Mouse (Mus musculus): ENCODE data around the gene Anxa1. TPM values are rescaled to one million over a fixed set of nuclear protein-coding genes. Genes with fewer than 3 reads are reported as not detected.
A peak's percentile ranks its signal among the peaks of the same experiment; 100 is the strongest.

Gene Anxa1
- polyA plus RNA-seq, 1 experiment from 2014 or later, result 537 TPM

GRCm38 (mm10) chr19:20361917-20362577 lies 28.7 kb downstream of the Anxa1 start:
- no peak for ATAC-seq

GRCm38 (mm10) chr19:20358679-20359078 lies 32.1 kb downstream of the Anxa1 start:
- ChIA-PET CTCF (no interaction called here), POLR2A (interaction anchor here (0.7 kb wide), 1 partner anchor 406 kb away, joined by 3 read pairs; no protein-coding TSS in a partner anchor)
- no peak for TF ChIP-seq CTCF (IDR thresholded peaks at IDR 0.05)
- peaks cover 60% of the 10 kb centered on the region for H3K27me3 ChIP-seq
- DNase-seq (ENCODE audit: low read depth, low spot score) (no peak), ATAC-seq (no peak)
- in situ Hi-C loops (cut with MboI; ENCODE audit: low pct_unique_long_range_greater_than_20kb), result no loop called here

More at GRCm38 (mm10) chr19:20361917-20362577, 28.7 kb downstream of the Anxa1 start:
- H3K27me3 ChIP-seq, result peaks cover 47% of the 10 kb centered on the region
- ChIA-PET CTCF (interaction anchor here (0.8 to 2.7 kb wide), 9 partner anchors 9 to 402 kb away, joined by 3 to 26 read pairs (median 5); no protein-coding TSS in a partner anchor), POLR2A (no interaction called here)
- peak; percentile 15 for DNase-seq (ENCODE audit: low read depth, low spot score)
- peak; percentile 47 for TF ChIP-seq CTCF (IDR thresholded peaks at IDR 0.05)
- in situ Hi-C loops (cut with MboI; ENCODE audit: low pct_unique_long_range_greater_than_20kb), result loop anchor here (5.0 to 10.0 kb wide), 3 partner anchors 75 to 403 kb away; partner anchors contain the start of gene Aldh1a7

GRCm38 (mm10) chr19:20345317-20345917 lies 45.3 kb downstream of the Anxa1 start:
- peak; percentile 84 for TF ChIP-seq CTCF (IDR thresholded peaks at IDR 0.05)
- H3K27me3 ChIP-seq, result peaks cover 50% of the 10 kb centered on the region
- DNase-seq (ENCODE audit: low read depth, low spot score) (peak; percentile 13), ATAC-seq (no peak)
- in situ Hi-C loops (cut with MboI; ENCODE audit: low pct_unique_long_range_greater_than_20kb), result loop anchor here (5.0 to 10.0 kb wide), 2 partner anchors 1371 to 1468 kb away; no protein-coding TSS in a partner anchor
- ChIA-PET CTCF (interaction anchor here (1.0 to 1.3 kb wide), 4 partner anchors 8 to 28 kb away, joined by 3 to 4 read pairs (median 4); no protein-coding TSS in a partner anchor), POLR2A (no interaction called here)

GRCm38 (mm10) chr19:20344511-20345316 lies 46.0 kb downstream of the Anxa1 start:
- CTCF ChIA-PET, result interaction anchor here (1.0 to 1.3 kb wide), 5 partner anchors 9 to 28 kb away, joined by 3 to 4 read pairs (median 3); no protein-coding TSS in a partner anchor
- in situ Hi-C loops (cut with MboI; ENCODE audit: low pct_unique_long_range_greater_than_20kb), result loop anchor here (5.0 to 10.0 kb wide), 2 partner anchors 1370 to 1467 kb away; no protein-coding TSS in a partner anchor
- ATAC-seq, result peak; percentile 79
- peaks cover 57% of the 10 kb centered on the region for H3K27me3 ChIP-seq
- POLR2A ChIA-PET, result no interaction called here
- DNase-seq (ENCODE audit: low read depth, low spot score), result no peak
- peak; percentile 62 for TF ChIP-seq CTCF (IDR thresholded peaks at IDR 0.05)

- peaks cover 63% of the 10 kb centered on the region for H3K27me3 ChIP-seq
- in situ Hi-C loops (cut with MboI; ENCODE audit: low pct_unique_long_range_greater_than_20kb), result loop anchor here (10.0 kb wide), 1 partner anchor 1369 kb away; no protein-coding TSS in a partner anchor
- CTCF ChIA-PET, result interaction anchor here (1.2 to 1.3 kb wide), 2 partner anchors 12 to 16 kb away, joined by 3 to 4 read pairs; no protein-coding TSS in a partner anchor
- POLR2A ChIA-PET, result no interaction called here
- ATAC-seq (no peak), DNase-seq (ENCODE audit: low read depth, low spot score) (no peak)
- TF ChIP-seq CTCF (IDR thresholded peaks at IDR 0.05), result no peak
Observed at GRCm38 (mm10) chr19:20344052-20344451, 46.7 kb downstream of the Anxa1 start.

Other genes with a start within 250 kb of the Anxa1 start
- gene Aldh1a1, start 101.8 kb upstream of the Anxa1 start, polyA plus RNA-seq (2021), result 80.5 TPM

Data from Patski (cell line).